Comparison of ENCODE assay signal across 8 mouse cellular contexts in genomic region chr19:45074580-45075322, GRCm38 (mm10). TPM values are rescaled to one million over a fixed set of nuclear protein-coding genes. Genes with fewer than 3 reads are reported as not detected.
DNase-seq lines count a peak whose midpoint lies in the region; ATAC-seq and TF ChIP-seq lines count a peak whose summit lies in the region.

Gene Kazald1, plus strand, starts transcription at chr19:45075241.

- TF ChIP-seq CTCF in kidney, postnatal 0 days (IDR thresholded peaks at IDR 0.05; ENCODE audit: low read depth), result no peak

- H3ac ChIP-seq in myocyte (ENCODE audit: control insufficient read depth, insufficient read length), result peak within 1 kb of the TSS; percentile 25

- peak within 1 kb of the TSS; percentile 65 for H3K4me3 ChIP-seq in erythroblast, embryonic 14.5 days (replicated peaks)
- H3K4me3 ChIP-seq in heart, embryonic 12.5 days, result peak within 1 kb of the TSS; percentile 59
- H3K4me3 ChIP-seq in kidney, postnatal 0 days (replicated peaks; ENCODE audit: low read depth, low read length), result peak within 1 kb of the TSS; percentile 55
- peak within 1 kb of the TSS; percentile 68 for H3K4me3 ChIP-seq in liver, embryonic 11.5 days (ENCODE audit: low read depth, low read length)
- H3K4me3 ChIP-seq in myocyte, result peak within 1 kb of the TSS; percentile 88

- H3K36me3 ChIP-seq in erythroblast, embryonic 14.5 days (ENCODE audit: control insufficient read depth), result no peaks in the 10 kb centered on the region
- H3K36me3 ChIP-seq in heart, embryonic 12.5 days, result no peaks in the 10 kb centered on the region
- no peaks in the 10 kb centered on the region for H3K36me3 ChIP-seq in kidney, postnatal 0 days (ENCODE audit: insufficient read depth, low read length)
- no peaks in the 10 kb centered on the region for H3K36me3 ChIP-seq in liver, embryonic 11.5 days (ENCODE audit: control insufficient read depth, insufficient read depth, low read length)
- H3K36me3 ChIP-seq in myocyte (ENCODE audit: control insufficient read depth, insufficient read depth), result no peaks in the 10 kb centered on the region

- WGBS in heart, embryonic 12.5 days, result under 1% methylated on average over 45 of the region's 45 CpGs
- WGBS in kidney, postnatal 0 days, result under 1% methylated on average over 45 of the region's 45 CpGs
- under 1% methylated on average over 44 of the region's 45 CpGs for WGBS in liver, embryonic 11.5 days

- peak within 1 kb of the TSS; percentile 98 for H3K4me2 ChIP-seq in heart, embryonic 12.5 days
- peak within 1 kb of the TSS; percentile 82 for H3K4me2 ChIP-seq in kidney, postnatal 0 days (ENCODE audit: low read length)
- peak within 1 kb of the TSS; percentile 85 for H3K4me2 ChIP-seq in liver, embryonic 11.5 days
- H3K4me2 ChIP-seq in myocyte (ENCODE audit: low read depth), result peak within 1 kb of the TSS; percentile 93

- H3K9me3 ChIP-seq in erythroblast, embryonic 14.5 days (ENCODE audit: control insufficient read depth, low read length), result peaks cover 16% of the 10 kb centered on the region; the same call in 1 of the 2 replicates
- no peaks in the 10 kb centered on the region for H3K9me3 ChIP-seq in heart, embryonic 12.5 days (replicated peaks)
- H3K9me3 ChIP-seq in kidney, postnatal 0 days (replicated peaks; ENCODE audit: low read length), result no peaks in the 10 kb centered on the region
- H3K9me3 ChIP-seq in liver, embryonic 11.5 days (ENCODE audit: control insufficient read depth, low read length), result no peaks in the 10 kb centered on the region

- peaks cover 48% of the 10 kb centered on the region for H3K27me3 ChIP-seq in erythroblast, embryonic 14.5 days (ENCODE audit: control insufficient read depth)
- peaks cover 51% of the 10 kb centered on the region for H3K27me3 ChIP-seq in heart, embryonic 12.5 days (replicated peaks)
- peaks cover 25% of the 10 kb centered on the region for H3K27me3 ChIP-seq in kidney, postnatal 0 days (ENCODE audit: insufficient read depth, low read length)
- peaks cover 44% of the 10 kb centered on the region for H3K27me3 ChIP-seq in liver, embryonic 11.5 days (replicated peaks; ENCODE audit: control insufficient read depth, insufficient read depth, low read length)
- H3K27me3 ChIP-seq in myocyte (ENCODE audit: control insufficient read depth, insufficient read depth, insufficient read length), result peaks cover 5% of the 10 kb centered on the region

- H3K27ac ChIP-seq in heart, embryonic 12.5 days (ENCODE audit: poor library complexity, severe bottlenecking), result peak within 1 kb of the TSS; percentile 85
- peak within 1 kb of the TSS; percentile 95 for H3K27ac ChIP-seq in kidney, postnatal 0 days
- H3K27ac ChIP-seq in liver, embryonic 11.5 days (ENCODE audit: low read depth, low read length), result peak within 1 kb of the TSS; percentile 78

- H3K4me1 ChIP-seq in erythroblast, embryonic 14.5 days (ENCODE audit: control insufficient read depth), result peaks cover 40% of the 10 kb centered on the region
- H3K4me1 ChIP-seq in heart, embryonic 12.5 days (replicated peaks), result peaks cover 49% of the 10 kb centered on the region
- peaks cover 15% of the 10 kb centered on the region for H3K4me1 ChIP-seq in kidney, postnatal 0 days (replicated peaks; ENCODE audit: insufficient read depth, low read length)
- H3K4me1 ChIP-seq in liver, embryonic 11.5 days (replicated peaks; ENCODE audit: control insufficient read depth, insufficient read depth, low read length), result peaks cover 27% of the 10 kb centered on the region

- ATAC-seq in heart, embryonic 12.5 days (ENCODE audit: insufficient number of reproducible peaks, low FRiP score), result peak; percentile 90
- ATAC-seq in kidney, postnatal 0 days (replicated peaks; ENCODE audit: low FRiP score, low read depth), result peak; percentile 79
- peak; percentile 87 for ATAC-seq in liver, embryonic 11.5 days (replicated peaks; ENCODE audit: low FRiP score)

- peak; percentile 95 for DNase-seq in CD4-positive, CD25-positive, alpha-beta regulatory T cell, adult 2 months (ENCODE audit: low read depth, low spot score)
- DNase-seq in brain, embryonic 18.5 days (ENCODE audit: low read depth, low spot score), result peak; percentile 84
- peak; percentile 98 for DNase-seq in kidney, postnatal 0 days (ENCODE audit: low spot score)
- DNase-seq in liver, embryonic 11.5 days (ENCODE audit: low spot score), result peak; percentile 93
- DNase-seq in spleen, postnatal 4 days (ENCODE audit: low spot score in 2 of 2), result peak; percentile 92 to 97

- peak; percentile 68 for TF ChIP-seq POLR2A in myocyte (IDR thresholded peaks at IDR 0.05; ENCODE audit: insufficient read length, low read depth)

- peak within 1 kb of the TSS; percentile 85 for H3K9ac ChIP-seq in heart, embryonic 12.5 days
- peak within 1 kb of the TSS; percentile 88 for H3K9ac ChIP-seq in kidney, postnatal 0 days (ENCODE audit: low read depth, low read length)
- peak within 1 kb of the TSS; percentile 77 for H3K9ac ChIP-seq in liver, embryonic 11.5 days (ENCODE audit: low read depth, low read length)

- H3K79me2 ChIP-seq in myocyte (ENCODE audit: control insufficient read depth, insufficient read depth), result no peaks in the 10 kb centered on the region

TF ChIP-seq in myocyte, 11 proteins besides CTCF, POLR2A, EP300 and RAD21:
- TF ChIP-seq TCF3 (IDR thresholded peaks at IDR 0.05; ENCODE audit: insufficient read length, low read depth), result no peak
- peak; percentile 89 for TF ChIP-seq E2F4 (IDR thresholded peaks at IDR 0.05; ENCODE audit: insufficient read depth)
- TF ChIP-seq MYOG (IDR thresholded peaks at IDR 0.05; ENCODE audit: control insufficient read depth in 1 of 3, insufficient read depth in 1 of 3, insufficient read length in 2 of 3, low read depth in 2 of 3), result no peak
- no peak for TF ChIP-seq TCF12 (IDR thresholded peaks at IDR 0.05; ENCODE audit: insufficient read depth, poor library complexity, severe bottlenecking)
- TF ChIP-seq USF1 (IDR thresholded peaks at IDR 0.05; ENCODE audit: low read depth), result no peak
- TF ChIP-seq POLR2AphosphoS2 (IDR thresholded peaks at IDR 0.05; ENCODE audit: insufficient read length, low read depth), result peak; percentile 79
- TF ChIP-seq SRF (IDR thresholded peaks at IDR 0.05; ENCODE audit: control insufficient read depth, insufficient read length, low read depth), result no peak
- no peak for TF ChIP-seq MAX (IDR thresholded peaks at IDR 0.05; ENCODE audit: low read depth)
- TF ChIP-seq CEBPB (IDR thresholded peaks at IDR 0.05; ENCODE audit: insufficient read depth, poor library complexity, severe bottlenecking), result no peak
- TF ChIP-seq MYOD1 (IDR thresholded peaks at IDR 0.05; ENCODE audit: control insufficient read depth in 1 of 3, insufficient read length in 2 of 3, low read depth in 2 of 3), result no peak
- no peak for TF ChIP-seq REST (IDR thresholded peaks at IDR 0.05; ENCODE audit: insufficient read depth, insufficient read length)

RNA-seq across cellular contexts. Expression of gene Kazald1, which starts in this region (rescaled TPM):
- not detected in 2 replicates for polyA plus RNA-seq in erythroblast, embryonic 14.5 days (2012)
- polyA plus RNA-seq in heart, embryonic 12.5 days (2016; fragmentation: Nextera tagmentation; extraction: Ambion mirVana), result 2.9 and 3.0 TPM in 2 replicates
- 23.6 and 25.0 TPM in 2 replicates for polyA plus RNA-seq in kidney, postnatal 0 days (2015; fragmentation: Nextera tagmentation; extraction: Ambion mirVana)
- polyA plus RNA-seq in liver, embryonic 11.5 days (2014; fragmentation: Nextera tagmentation; extraction: Ambion mirVana), result 0.91 and 1.6 TPM in 2 replicates
- 1.4 TPM for polyA plus RNA-seq in myocyte (2012; fragmentation: generic; extraction: Trizol)

Comparison
In these comparisons a context has a peak if more than half of its experiments do, and no peak if none do; other contexts are left out.
1. Peak in every context shown above with its lines: DNase-seq, ATAC-seq, H3K4me3 ChIP-seq and H3K27ac ChIP-seq.